Mouse (Mus musculus) intestine, postnatal 0 days (tissue): ENCODE data around the gene Ppp2r2c. TPM values are rescaled to one million over a fixed set of nuclear protein-coding genes. Genes with fewer than 3 reads are reported as not detected.

Experiments
- ATAC-seq: fragments of 200-750 bp; cut with Nextera tagmentation; 2 replicates; pipeline ENCODE4 v1.8.0; 2017; ENCODE audit warnings: mild to moderate bottlenecking, moderate TSS enrichment, moderate library complexity
- H3K27ac ChIP-seq: fragments of 300-500 bp; sonication (generic); 2 replicates; pipeline ENCODE4 v1.5.1; 2014; ENCODE audit warnings: mild to moderate bottlenecking, low read depth, low read length, moderate library complexity
- H3K27me3 ChIP-seq: fragments of 300-500 bp; sonication (generic); replicated peaks from 2 replicates; pipeline ENCODE4 v1.6.1; 2014; ENCODE audit warnings: low read length, mixed read lengths; ENCODE audit not compliant: control insufficient read depth, insufficient read depth
- H3K36me3 ChIP-seq: fragments of 300-500 bp; sonication (generic); 2 replicates; pipeline ENCODE4 v1.6.1; 2014; ENCODE audit warnings: mild to moderate bottlenecking, moderate library complexity; ENCODE audit not compliant: control insufficient read depth, insufficient read depth
- H3K4me1 ChIP-seq: fragments of 300-500 bp; sonication (generic); replicated peaks from 2 replicates; pipeline ENCODE4 v1.6.1; 2014; ENCODE audit warnings: antibody characterized with exemption, low read length, mixed read lengths; ENCODE audit not compliant: control insufficient read depth, insufficient read depth
- H3K4me2 ChIP-seq: fragments of 300-500 bp; sonication (generic); replicated peaks from 2 replicates; pipeline ENCODE4 v1.6.1; 2014; ENCODE audit warnings: low read depth, mild to moderate bottlenecking, moderate library complexity
- H3K4me3 ChIP-seq: fragments of 300-500 bp; sonication (generic); 2 replicates; pipeline ENCODE4 v1.5.1; 2014; ENCODE audit warnings: low read depth, low read length
- H3K9ac ChIP-seq: fragments of 300-500 bp; sonication (generic); 2 replicates; pipeline ENCODE4 v1.6.1; 2014; ENCODE audit warnings: mild to moderate bottlenecking, low read depth, low read length
- H3K9me3 ChIP-seq: fragments of 300-500 bp; sonication (generic); 2 replicates; pipeline ENCODE4 v1.6.1; 2016; ENCODE audit warnings: mixed run types; ENCODE audit not compliant: control insufficient read depth
- CTCF ChIP-seq: sonication (generic); IDR thresholded peaks from 2 replicates; pipeline ENCODE4 v1.5.1; 2016; ENCODE audit warnings: low read depth, mild to moderate bottlenecking, control low read depth, antibody characterized with exemption, moderate library complexity
- WGBS: fragments of 180-500 bp; shearing (Covaris S2); extraction: QIAGEN DNeasy Blood & Tissue Kit; methylation state at CpG from one replicate; pipeline ENCODE4 v1.1.7; 2014; 5-methylcytosine and 5-hydroxymethylcytosine counted together
- polyA plus RNA-seq: library from polyadenylated mRNA; unstranded; fragments of >200 nt; fragmentation: Nextera tagmentation; extraction: Ambion mirVana; gene quantifications from 2 replicates; pipeline ENCODE4 v1.2.1, GENCODE M21; 2015

The Ppp2r2c gene
- polyA plus RNA-seq, 1 experiment from 2014 or later: 0.95 TPM

- no peaks in the 10 kb centered on the region for H3K9me3 ChIP-seq
- 50% methylated on average over 3 of the region's 3 CpGs for WGBS
- TF ChIP-seq CTCF: no peak
- no peak overlapping the region for H3K4me2 ChIP-seq
- no peak overlapping the region for H3K27ac ChIP-seq
- ATAC-seq: no peak
- 0 out of 2 replicates have a peak, but pooled peaks cover 4% of the 10 kb centered on the region for H3K4me1 ChIP-seq
- H3K9ac ChIP-seq: no peak overlapping the region
- H3K36me3 ChIP-seq: no peaks in the 10 kb centered on the region
- H3K27me3 ChIP-seq: no peaks in the 10 kb centered on the region
- no peak overlapping the region for H3K4me3 ChIP-seq
Observed at GRCm38 (mm10) chr5:36990196-36990595, 121.9 kb downstream of the Ppp2r2c start.

GRCm38 (mm10) chr5:36990631-36991350, 122.5 kb downstream of the Ppp2r2c start:
- Histone ChIP-seq H3K36me3 (no peaks in the 10 kb centered on the region), H3K4me1 (0 out of 2 replicates have a peak, but pooled peaks cover 4% of the 10 kb centered on the region), H3K9me3 (no peaks in the 10 kb centered on the region), H3K4me3 (no peak overlapping the region), H3K9ac (no peak overlapping the region), H3K4me2 (no peak overlapping the region), H3K27me3 (no peaks in the 10 kb centered on the region), H3K27ac (no peak overlapping the region)
- WGBS: 71% methylated on average over 3 of the region's 3 CpGs
- TF ChIP-seq CTCF: no peak
- ATAC-seq: no peak

GRCm38 (mm10) chr5:36996410-36996809, 128.1 kb downstream of the Ppp2r2c start:
- no peaks in the 10 kb centered on the region for H3K36me3 ChIP-seq
- no peaks in the 10 kb centered on the region for H3K9me3 ChIP-seq
- no peak overlapping the region for H3K4me2 ChIP-seq
- H3K27ac ChIP-seq: no peak overlapping the region
- no peak overlapping the region for H3K4me3 ChIP-seq
- WGBS: 79% methylated on average over 14 of the region's 14 CpGs
- H3K27me3 ChIP-seq: no peaks in the 10 kb centered on the region
- no peak for TF ChIP-seq CTCF
- no peak for ATAC-seq
- no peak overlapping the region for H3K9ac ChIP-seq
- no peaks in the 10 kb centered on the region for H3K4me1 ChIP-seq

DNA sequence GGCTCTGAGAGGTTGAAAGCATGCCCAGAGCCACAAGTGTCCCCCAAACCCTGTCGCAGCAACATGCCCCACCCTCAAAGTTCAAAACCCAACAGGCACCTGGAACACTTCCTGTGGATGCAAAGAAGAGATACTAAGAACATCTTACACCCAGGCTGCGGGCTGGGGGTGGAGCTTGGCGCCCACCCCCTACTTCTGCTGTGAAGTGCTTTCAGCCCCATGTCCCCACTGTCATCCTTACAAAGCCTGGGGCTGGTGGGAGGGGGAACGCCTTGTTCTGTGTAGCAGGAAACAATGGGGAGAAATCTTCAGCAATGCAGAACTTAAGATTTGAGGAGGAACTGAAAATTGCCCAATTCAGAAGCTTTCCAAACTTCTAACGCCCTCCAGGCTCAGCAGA, 129.7 kb downstream of the Ppp2r2c start:
- TF ChIP-seq CTCF: no peak
- Histone ChIP-seq H3K36me3 (no peaks in the 10 kb centered on the region), H3K27ac (no peak overlapping the region), H3K4me1 (no peaks in the 10 kb centered on the region), H3K4me2 (no peak overlapping the region), H3K9me3 (no peaks in the 10 kb centered on the region), H3K27me3 (no peaks in the 10 kb centered on the region), H3K9ac (no peak overlapping the region), H3K4me3 (no peak overlapping the region)
- 47% methylated on average over 5 of the region's 5 CpGs for WGBS
- no peak for ATAC-seq

DNA sequence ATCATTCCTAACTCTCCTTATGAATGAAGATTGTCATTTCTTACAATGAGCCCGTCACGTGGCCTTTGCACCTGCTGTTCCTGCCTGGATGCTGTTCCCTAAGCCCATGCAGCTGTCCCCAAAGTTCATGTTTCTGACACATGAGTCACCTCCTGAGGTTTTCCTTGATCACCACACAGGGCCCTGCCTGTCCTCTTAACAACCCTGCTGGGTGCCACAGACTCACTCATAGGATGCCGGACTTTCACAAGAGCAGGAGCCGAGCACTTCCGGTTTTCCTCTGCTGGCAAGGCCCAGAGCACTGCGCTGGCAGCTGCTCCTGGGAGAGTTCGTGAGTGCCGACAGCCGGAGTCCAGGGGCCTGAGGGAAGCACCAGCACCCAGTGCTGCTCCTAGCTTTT, 132.7 kb downstream of the Ppp2r2c start:
- Histone ChIP-seq H3K27ac (no peak overlapping the region), H3K4me3 (no peak overlapping the region), H3K4me2 (no peak overlapping the region), H3K27me3 (no peaks in the 10 kb centered on the region), H3K4me1 (no peaks in the 10 kb centered on the region), H3K9me3 (no peaks in the 10 kb centered on the region), H3K9ac (no peak overlapping the region), H3K36me3 (no peaks in the 10 kb centered on the region)
- 82% methylated on average over 9 of the region's 9 CpGs for WGBS
- no peak for ATAC-seq
- no peak for TF ChIP-seq CTCF

DNA sequence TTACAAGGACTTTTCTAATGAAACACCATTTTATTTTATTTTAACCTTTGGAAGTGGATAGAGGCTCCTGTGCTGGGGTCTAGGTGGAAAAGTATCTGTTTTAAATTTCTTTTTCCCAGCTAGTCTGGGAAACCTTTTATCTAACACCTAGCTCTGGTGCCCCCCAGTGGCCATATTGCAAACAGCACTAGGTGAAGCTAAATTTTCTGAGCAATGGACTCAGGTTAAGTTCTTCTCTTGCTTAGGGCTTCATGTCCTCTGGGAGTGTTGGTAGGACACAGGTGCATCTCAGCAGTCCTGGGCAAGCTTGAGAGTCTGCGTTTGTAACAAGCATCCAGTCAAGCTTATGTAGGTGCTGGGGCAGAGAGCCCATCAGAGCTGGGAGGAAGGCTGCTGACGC, 133.7 kb downstream of the Ppp2r2c start:
- Histone ChIP-seq H3K4me1 (no peaks in the 10 kb centered on the region), H3K4me3 (no peak overlapping the region), H3K9ac (no peak overlapping the region), H3K27me3 (no peaks in the 10 kb centered on the region), H3K4me2 (no peak overlapping the region), H3K9me3 (no peaks in the 10 kb centered on the region), H3K27ac (no peak overlapping the region), H3K36me3 (no peaks in the 10 kb centered on the region)
- 56% methylated on average over 2 of the region's 2 CpGs for WGBS
- peak; percentile 86 for TF ChIP-seq CTCF
- ATAC-seq: no peak

Other genes with a start within 250 kb of the Ppp2r2c start
- 19.6 and 22.5 TPM in 2 replicates for gene D5Ertd579e, start 172.5 kb upstream of the Ppp2r2c start, polyA plus RNA-seq
- 22.0 and 22.5 TPM in 2 replicates for gene Bloc1s4, start 119.9 kb upstream of the Ppp2r2c start, polyA plus RNA-seq
- 379 and 386 TPM in 2 replicates for gene Mrfap1, start 71.7 kb upstream of the Ppp2r2c start, polyA plus RNA-seq
- 99.0 and 116 TPM in 2 replicates for gene Man2b2, start 37.9 kb upstream of the Ppp2r2c start, polyA plus RNA-seq
- 12.8 and 15.6 TPM in 2 replicates for gene Wfs1, start 120.7 kb downstream of the Ppp2r2c start, polyA plus RNA-seq
- 0.03 TPM in 1 of 2 replicates, not detected in the other for gene Gm1043, start 216.9 kb downstream of the Ppp2r2c start, polyA plus RNA-seq